Mouse (Mus musculus) adrenal gland, postnatal 4 days (tissue): ENCODE results near the gene Usp8. TPM values are rescaled to one million over a fixed set of nuclear protein-coding genes. Genes with fewer than 3 reads are reported as not detected.

Source experiments
- total RNA-seq, 2 experiments: library from RNA; stranded (reverse); gene quantifications; 2 replicates each; pipeline ENCODE4 v1.2.3; 2021

The Usp8 gene
- total RNA-seq, 2 experiments from 2014 or later: 63.0 to 66.3 TPM

Other genes with a start within 250 kb of the Usp8 start
- 1 to 10 TPM in 1 of 2 experiments, under 1 TPM in 1; 0.95 to 1.3 TPM for gene Atp8b4, start 206.7 kb upstream of the Usp8 start, total RNA-seq
- 10 to 100 TPM; 24.9 to 67.7 TPM for gene Slc27a2, start 154.9 kb upstream of the Usp8 start, total RNA-seq
- 10 to 100 TPM; 16.8 to 53.9 TPM for gene Hdc, start 88.0 kb upstream of the Usp8 start, total RNA-seq
- gene Gabpb1, start 31.0 kb upstream of the Usp8 start, total RNA-seq: 10 to 100 TPM; 27.7 to 28.2 TPM
- gene Usp50, start 76.1 kb downstream of the Usp8 start, total RNA-seq: not detected
- gene Trpm7, start 168.9 kb downstream of the Usp8 start, total RNA-seq: 10 to 100 TPM; 64.1 to 69.1 TPM
- gene Sppl2a, start 225.9 kb downstream of the Usp8 start, total RNA-seq: 10 to 100 TPM; 58.6 to 62.7 TPM